Mouse (Mus musculus) lung, adult 2 months (tissue): ENCODE data around the gene Naa20.
"Not testable (repeated sequence)": the region's sequence is repeated elsewhere in the genome, so short reads cannot be mapped to it uniquely, and the experiment has no call there.

ENCODE experiments used
- CTCF ChIP-seq: fragments of 200-500 bp; IDR thresholded peaks from 2 replicates; pipeline ENCODE4 v1.5.1; 2011; ENCODE audit warnings: mild to moderate bottlenecking, low read length, control low read depth; ENCODE audit not compliant: insufficient read depth
- POLR2A ChIP-seq: fragments of 200-500 bp; IDR thresholded peaks from 2 replicates; pipeline ENCODE4 v1.6.1; 2011; ENCODE audit warnings: low read depth, mild to moderate bottlenecking, control low read depth, low read length, borderline replicate concordance; ENCODE audit errors: extremely low read depth

- TF ChIP-seq POLR2A, CTCF: not testable (repeated sequence)
These were observed 1.6 kb upstream of the Naa20 start for GRCm38 (mm10) chr2:145900318-145900717.
